14 mouse cellular contexts compared by ENCODE assay signal in the genomic region with DNA sequence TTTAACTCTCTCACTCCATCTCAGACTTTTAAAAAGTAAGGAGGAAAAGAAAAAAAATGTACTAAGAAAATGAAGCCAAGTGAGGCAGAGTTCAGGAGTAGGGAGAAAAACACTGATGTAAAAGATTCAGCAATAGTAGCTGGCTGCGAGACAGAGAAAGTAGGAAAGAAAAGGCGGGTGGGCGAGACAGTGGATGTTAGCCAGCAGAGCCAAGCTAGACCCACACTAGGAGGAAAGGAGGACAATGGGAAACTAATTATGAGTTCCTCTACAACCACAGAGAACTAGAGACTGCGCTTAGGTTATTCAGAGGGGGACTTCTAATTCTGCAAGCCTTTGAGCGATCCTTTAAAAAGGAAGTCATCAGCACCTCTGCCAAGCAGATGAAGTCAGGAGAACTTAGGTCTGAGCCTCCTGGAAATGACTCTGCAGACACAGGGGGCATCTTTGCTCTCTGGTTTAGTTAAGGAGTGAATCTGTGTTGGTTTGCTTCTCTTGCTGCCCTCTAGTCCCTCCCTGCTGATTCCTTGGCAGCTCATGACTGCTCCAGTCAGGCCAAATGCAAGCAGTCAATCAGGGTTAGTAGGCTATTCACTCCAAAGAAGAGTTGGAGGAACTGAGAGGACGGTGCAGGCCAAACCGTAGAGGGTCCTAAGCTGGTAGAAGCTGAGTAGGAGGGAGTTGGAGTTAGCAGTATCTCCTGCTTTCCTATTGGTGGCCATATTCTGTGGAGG. TPM values are rescaled to one million over a fixed set of nuclear protein-coding genes. Genes with fewer than 3 reads are reported as not detected.
DNase-seq lines count a peak whose midpoint lies in the region; ATAC-seq lines count a peak whose summit lies in the region.
"Had no signal": no experiment of that assay in that cellular context is flagged by ENCODE, and none has a peak within 500 bp of the region (broad histone marks: within the 10 kb centered on the region; RNA-seq: fewer than 3 reads in every experiment).

No protein-coding gene starts in this region.

- H3K27me3 ChIP-seq in midbrain, embryonic 15.5 days (replicated peaks) = no peaks in the 10 kb centered on the region
- H3K27me3 ChIP-seq in midbrain, embryonic 10.5 days (ENCODE audit: low read depth, poor library complexity, severe bottlenecking) = no peaks in the 10 kb centered on the region
- no peaks in the 10 kb centered on the region for H3K27me3 ChIP-seq in limb, embryonic 15.5 days
- H3K27me3 ChIP-seq: heart, embryonic 13.5 days; liver, embryonic 12.5 days had no signal

- H3K4me2 ChIP-seq in midbrain, embryonic 15.5 days = no peak overlapping the region
- H3K4me2 ChIP-seq in limb, embryonic 15.5 days = no peak overlapping the region
- H3K4me2 ChIP-seq: heart, embryonic 13.5 days; liver, embryonic 12.5 days had no signal

- intact Hi-C loops in heart, postnatal 10 days (cut with DNase I) = no loop called here

- no peaks in the 10 kb centered on the region for H3K4me1 ChIP-seq in midbrain, embryonic 15.5 days
- peaks cover 6% of the 10 kb centered on the region for H3K4me1 ChIP-seq in midbrain, embryonic 10.5 days
- 0 out of 2 replicates have a peak, but pooled peaks cover 5% of the 10 kb centered on the region for H3K4me1 ChIP-seq in limb, embryonic 15.5 days
- H3K4me1 ChIP-seq: heart, embryonic 13.5 days; liver, embryonic 12.5 days had no signal

- peak; percentile 47 to 62 for DNase-seq in cerebellum, postnatal 10 days
- no peak for DNase-seq in cerebellum, postnatal 4 days (ENCODE audit: low spot score in 2 of 2)
- peak; percentile 22 to 36 for DNase-seq in heart, postnatal 10 days
- no peak for DNase-seq in heart, adult 8-10 months (ENCODE audit: low spot score)
- DNase-seq in midbrain, embryonic 10.5 days (ENCODE audit: low spot score) = no peak
- no peak for DNase-seq in spleen, adult 12 weeks (ENCODE audit: low spot score)
- DNase-seq: kidney, postnatal 25 days; lung, postnatal 4 days had no signal

- no peak overlapping the region for H3K9ac ChIP-seq in midbrain, embryonic 15.5 days
- H3K9ac ChIP-seq in limb, embryonic 15.5 days = no peak overlapping the region
- H3K9ac ChIP-seq: heart, embryonic 13.5 days; liver, embryonic 12.5 days had no signal

- H3K4me3 ChIP-seq in midbrain, embryonic 15.5 days = no peak overlapping the region
- H3K4me3 ChIP-seq in midbrain, embryonic 10.5 days = no peak overlapping the region
- no peak overlapping the region for H3K4me3 ChIP-seq in limb, embryonic 15.5 days
- H3K4me3 ChIP-seq: heart, embryonic 13.5 days; liver, embryonic 12.5 days; myocyte had no signal

- H3K36me3 ChIP-seq in midbrain, embryonic 15.5 days (replicated peaks) = no peaks in the 10 kb centered on the region
- H3K36me3 ChIP-seq in midbrain, embryonic 10.5 days = no peaks in the 10 kb centered on the region
- H3K36me3 ChIP-seq in limb, embryonic 15.5 days = no peaks in the 10 kb centered on the region
- H3K36me3 ChIP-seq: heart, embryonic 13.5 days; liver, embryonic 12.5 days had no signal

- no peak for ATAC-seq in midbrain, embryonic 15.5 days (replicated peaks)
- no peak for ATAC-seq in limb, embryonic 15.5 days (ENCODE audit: insufficient number of reproducible peaks, low FRiP score, low TSS enrichment, low read depth)
- ATAC-seq: intestine, embryonic 16.5 days; liver, embryonic 12.5 days had no signal

- H3K27ac ChIP-seq in midbrain, embryonic 15.5 days = 0 out of 2 replicates have a peak overlapping the region, but pooled peaks have one; percentile 20
- H3K27ac ChIP-seq in midbrain, embryonic 10.5 days (replicated peaks) = no peak overlapping the region
- H3K27ac ChIP-seq in limb, embryonic 15.5 days = peak overlapping the region; percentile 3; the same call in 1 of the 2 replicates
- H3K27ac ChIP-seq: heart, embryonic 13.5 days; liver, embryonic 12.5 days had no signal

- WGBS in midbrain, embryonic 15.5 days = 76% methylated on average over 7 of the region's 7 CpGs
- WGBS in midbrain, embryonic 10.5 days = 87% methylated on average over 7 of the region's 7 CpGs
- 70% methylated on average over 7 of the region's 7 CpGs for WGBS in limb, embryonic 15.5 days

- no peaks in the 10 kb centered on the region for H3K9me3 ChIP-seq in midbrain, embryonic 15.5 days
- no peaks in the 10 kb centered on the region for H3K9me3 ChIP-seq in midbrain, embryonic 10.5 days (replicated peaks)
- no peaks in the 10 kb centered on the region for H3K9me3 ChIP-seq in limb, embryonic 15.5 days
- H3K9me3 ChIP-seq: heart, embryonic 13.5 days; liver, embryonic 12.5 days had no signal

RNA-seq across cellular contexts. Expression of a gene that starts 50.4 kb away (rescaled TPM):
- 1 to 10 TPM; 2.5 to 4.0 TPM for total RNA-seq in heart, postnatal 10 days (2021)
- 1 to 10 TPM; 3.7 to 7.4 (median 4.5) TPM for total RNA-seq in heart, adult 8-10 months (2022)
- polyA plus RNA-seq in midbrain, embryonic 15.5 days (2015; fragmentation: Nextera tagmentation; extraction: Ambion mirVana) = 7.0 and 7.4 TPM in 2 replicates
- 1.5 and 1.7 TPM in 2 replicates for polyA plus RNA-seq in midbrain, embryonic 10.5 days (2016; fragmentation: Nextera tagmentation; extraction: Ambion mirVana)
- 1.9 TPM in 2 replicates for polyA plus RNA-seq in limb, embryonic 15.5 days (2015; fragmentation: Nextera tagmentation; extraction: Ambion mirVana)

Comparison
In these comparisons a context has a peak if more than half of its experiments do, and no peak if none do; other contexts are left out.
1. DNase-seq: peak in cerebellum, postnatal 10 days (2 of 2) and heart, postnatal 10 days (2 of 2); none in cerebellum, postnatal 4 days (0 of 2), heart, adult 8-10 months (single experiment), midbrain, embryonic 10.5 days (single experiment) and spleen, adult 12 weeks (single experiment).